25 mouse cellular contexts compared by ENCODE assay signal in the genomic region with DNA sequence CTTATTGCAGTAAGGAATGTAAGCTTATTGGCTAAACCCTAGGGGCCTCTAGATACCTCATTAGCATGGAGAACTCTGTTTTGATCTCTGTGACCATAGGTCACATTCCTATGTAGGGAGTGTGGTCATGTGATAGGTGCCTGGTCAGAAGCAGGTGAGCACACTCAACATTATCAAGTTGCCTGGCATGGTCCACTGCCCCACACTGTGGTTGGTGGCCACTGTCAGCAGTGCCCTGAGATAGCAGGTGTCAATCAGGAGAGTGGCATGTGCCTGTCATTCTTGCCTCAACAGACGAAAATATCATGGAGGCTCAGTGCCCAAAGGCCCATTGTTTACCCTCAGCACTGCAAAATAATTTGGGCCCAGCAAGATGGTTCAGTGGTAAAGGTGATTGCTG. TPM values are rescaled to one million over a fixed set of nuclear protein-coding genes. Genes with fewer than 3 reads are reported as not detected.
DNase-seq lines count a peak whose midpoint lies in the region; ATAC-seq and TF ChIP-seq lines count a peak whose summit lies in the region.
"Had no signal": no experiment of that assay in that cellular context is flagged by ENCODE, and none has a peak within 500 bp of the region (broad histone marks: within the 10 kb centered on the region; RNA-seq: fewer than 3 reads in every experiment).

No protein-coding gene starts in this region.

- H3K9ac ChIP-seq in heart, adult 2 months (ENCODE audit: low read depth, low read length) = no peak overlapping the region
- no peak overlapping the region for H3K9ac ChIP-seq in liver, adult 2 months (ENCODE audit: low read depth, low read length)
- H3K9ac ChIP-seq in liver, embryonic 11.5 days (ENCODE audit: low read depth, low read length) = no peak overlapping the region
- no peak overlapping the region for H3K9ac ChIP-seq in liver, postnatal 0 days (replicated peaks)
- H3K9ac ChIP-seq: embryonic facial prominence, embryonic 12.5 days; forebrain, postnatal 0 days; hindbrain, embryonic 13.5 days; liver, embryonic 14.5 days; midbrain, embryonic 12.5 days had no signal

- H3K4me2 ChIP-seq in liver, embryonic 11.5 days = no peak overlapping the region
- no peak overlapping the region for H3K4me2 ChIP-seq in liver, postnatal 0 days (ENCODE audit: low read depth, low read length)
- H3K4me2 ChIP-seq: embryonic facial prominence, embryonic 12.5 days; heart, embryonic 11.5 days; hindbrain, embryonic 13.5 days; midbrain, embryonic 12.5 days had no signal

- ATAC-seq in liver, embryonic 11.5 days (replicated peaks; ENCODE audit: low FRiP score) = no peak
- peak; percentile 39 for ATAC-seq in liver, postnatal 0 days
- ATAC-seq in granulocyte monocyte progenitor cell, adult 5-6 weeks (replicated peaks; ENCODE audit: poor library complexity, severe bottlenecking) = no peak
- ATAC-seq: forebrain, postnatal 0 days; inflammation-experienced regulatory T-cells, adult 6 months had no signal

- H3K9me3 ChIP-seq in heart, embryonic 10.5 days = 0 out of 2 replicates have a peak, but pooled peaks cover 5% of the 10 kb centered on the region
- no peaks in the 10 kb centered on the region for H3K9me3 ChIP-seq in liver, embryonic 11.5 days (ENCODE audit: control insufficient read depth, low read length)
- 0 out of 2 replicates have a peak, but pooled peaks cover 2% of the 10 kb centered on the region for H3K9me3 ChIP-seq in liver, postnatal 0 days (ENCODE audit: low read length)
- H3K9me3 ChIP-seq: embryonic facial prominence, embryonic 12.5 days; hindbrain, embryonic 13.5 days; limb, embryonic 10.5 days had no signal

- peaks cover 13% of the 10 kb centered on the region for H3K4me1 ChIP-seq in heart, adult 2 months (ENCODE audit: control insufficient read depth, insufficient read depth, low read length)
- H3K4me1 ChIP-seq in heart, embryonic 10.5 days = peaks cover 9% of the 10 kb centered on the region
- peaks cover 15% of the 10 kb centered on the region for H3K4me1 ChIP-seq in liver, adult 2 months (ENCODE audit: control insufficient read depth, insufficient read depth, low read length)
- H3K4me1 ChIP-seq in liver, embryonic 11.5 days (replicated peaks; ENCODE audit: control insufficient read depth, insufficient read depth, low read length) = 0 out of 2 replicates have a peak, but pooled peaks cover 3% of the 10 kb centered on the region
- H3K4me1 ChIP-seq in liver, postnatal 0 days (ENCODE audit: insufficient read depth) = peaks cover 12% of the 10 kb centered on the region
- H3K4me1 ChIP-seq: embryonic facial prominence, embryonic 12.5 days; hindbrain, embryonic 13.5 days; limb, embryonic 10.5 days; midbrain, embryonic 12.5 days had no signal

- peaks cover 6% of the 10 kb centered on the region for H3K36me3 ChIP-seq in heart, adult 2 months (ENCODE audit: control insufficient read depth, insufficient read depth, low read length)
- H3K36me3 ChIP-seq in heart, embryonic 10.5 days = peaks cover 36% of the 10 kb centered on the region
- no peaks in the 10 kb centered on the region for H3K36me3 ChIP-seq in liver, adult 2 months (ENCODE audit: control insufficient read depth, insufficient read depth, low read length)
- peaks cover 13% of the 10 kb centered on the region for H3K36me3 ChIP-seq in liver, embryonic 11.5 days (ENCODE audit: control insufficient read depth, insufficient read depth, low read length)
- peaks cover 7% of the 10 kb centered on the region; the same call in 1 of the 2 replicates for H3K36me3 ChIP-seq in liver, postnatal 0 days (replicated peaks; ENCODE audit: insufficient read depth, low read length)

- 54% methylated on average over 1 of the region's 1 CpGs for WGBS in heart, adult 2 months
- 61% methylated on average over 1 of the region's 1 CpGs for WGBS in heart, embryonic 10.5 days
- 42% methylated on average over 1 of the region's 1 CpGs for WGBS in liver, adult 2 months
- WGBS in liver, embryonic 11.5 days = 73% methylated on average over 1 of the region's 1 CpGs
- 59% methylated on average over 1 of the region's 1 CpGs for WGBS in liver, postnatal 0 days (ENCODE audit: insufficient replicate concordance)

- no peak for TF ChIP-seq POLR2A in heart, adult 2 months (IDR thresholded peaks at IDR 0.05; ENCODE audit: insufficient read depth, low read depth, low read length)
- TF ChIP-seq POLR2A in liver, adult 2 months (IDR thresholded peaks at IDR 0.05; ENCODE audit: extremely low read depth, insufficient read depth, low read length) = no peak

- peaks cover 3% of the 10 kb centered on the region; the same call in 1 of the 2 replicates for H3K79me2 ChIP-seq in heart, adult 2 months (replicated peaks; ENCODE audit: control insufficient read depth, insufficient read depth, low read length)
- H3K79me2 ChIP-seq in liver, adult 2 months (ENCODE audit: control insufficient read depth, insufficient read depth, low read length) = peaks cover 16% of the 10 kb centered on the region; the same call in 1 of the 2 replicates

- intact Hi-C loops in heart, adult 2 months (cut with DNase I) = no loop called here

- H3K4me3 ChIP-seq in heart, adult 2 months = no peak overlapping the region
- H3K4me3 ChIP-seq in heart, embryonic 10.5 days = no peak overlapping the region
- no peak overlapping the region for H3K4me3 ChIP-seq in liver, adult 2 months (ENCODE audit: insufficient read depth, low read depth, low read length)
- no peak overlapping the region for H3K4me3 ChIP-seq in liver, embryonic 11.5 days (ENCODE audit: low read depth, low read length)
- no peak overlapping the region for H3K4me3 ChIP-seq in liver, postnatal 0 days (ENCODE audit: low read depth, low read length)
- H3K4me3 ChIP-seq: embryonic facial prominence, embryonic 12.5 days; hindbrain, embryonic 13.5 days; layer of hippocampus, adult 2 months; limb, embryonic 10.5 days; midbrain, embryonic 12.5 days had no signal

- DNase-seq in heart, adult 2 months = no peak
- DNase-seq in heart, embryonic 10.5 days (ENCODE audit: low spot score) = no peak
- DNase-seq in liver, adult 2 months (ENCODE audit: extremely low read depth, low read depth, low spot score) = peak; percentile 56
- no peak for DNase-seq in liver, embryonic 11.5 days (ENCODE audit: low spot score)
- peak; percentile 23 for DNase-seq in R1 (ENCODE audit: low read depth, low spot score)
- no peak for DNase-seq in liver, postnatal 0 days
- DNase-seq in right cerebral cortex, postnatal 10 days (ENCODE audit: low spot score in 2 of 2) = no peak
- DNase-seq: adrenal gland, adult 8-10 months; cerebellum, adult 11-12 months; cerebellum, postnatal 14 days; forebrain, postnatal 0 days; gastrocnemius, postnatal 36 days; kidney, postnatal 14 days; right cerebral cortex, postnatal 14 days; spleen, adult 18-20 months; thymus, postnatal 36 days had no signal

- peak overlapping the region; percentile 4 for H3K27ac ChIP-seq in heart, adult 2 months
- H3K27ac ChIP-seq in heart, embryonic 10.5 days = no peak overlapping the region
- H3K27ac ChIP-seq in liver, adult 2 months (replicated peaks; ENCODE audit: insufficient read depth, low read depth, low read length) = peak overlapping the region; percentile 25; the same call in 1 of the 2 replicates
- H3K27ac ChIP-seq in liver, embryonic 11.5 days (ENCODE audit: low read depth, low read length) = no peak overlapping the region
- no peak overlapping the region for H3K27ac ChIP-seq in liver, postnatal 0 days (ENCODE audit: low read depth)
- H3K27ac ChIP-seq: embryonic facial prominence, embryonic 12.5 days; hindbrain, embryonic 13.5 days; layer of hippocampus, adult 2 months; limb, embryonic 10.5 days; liver, embryonic 14.5 days; midbrain, embryonic 12.5 days had no signal

- no peak for TF ChIP-seq EP300 in heart, adult 2 months (IDR thresholded peaks at IDR 0.05; ENCODE audit: insufficient read depth, low read depth, low read length)
- TF ChIP-seq EP300 in liver, postnatal 0 days (IDR thresholded peaks at IDR 0.05; ENCODE audit: low read depth) = no peak

- no peak for TF ChIP-seq CTCF in heart, adult 2 months (IDR thresholded peaks at IDR 0.05)
- 0 out of 2 replicates have a peak, but pooled peaks have one; percentile 5 for TF ChIP-seq CTCF in liver, adult 2 months (IDR thresholded peaks at IDR 0.05; ENCODE audit: low read depth, low read length)
- no peak for TF ChIP-seq CTCF in liver, postnatal 0 days (IDR thresholded peaks at IDR 0.05; ENCODE audit: low read depth)

- no peaks in the 10 kb centered on the region for H3K27me3 ChIP-seq in heart, adult 2 months (ENCODE audit: control insufficient read depth, insufficient read depth, low read length)
- H3K27me3 ChIP-seq in heart, embryonic 10.5 days (ENCODE audit: insufficient read depth, poor library complexity, severe bottlenecking) = no peaks in the 10 kb centered on the region
- H3K27me3 ChIP-seq in liver, adult 2 months (ENCODE audit: control insufficient read depth, insufficient read depth, low read length) = no peaks in the 10 kb centered on the region
- no peaks in the 10 kb centered on the region for H3K27me3 ChIP-seq in liver, embryonic 11.5 days (replicated peaks; ENCODE audit: control insufficient read depth, insufficient read depth, low read length)
- H3K27me3 ChIP-seq in liver, postnatal 0 days (ENCODE audit: insufficient read depth, low read length) = no peaks in the 10 kb centered on the region
- H3K27me3 ChIP-seq: embryonic facial prominence, embryonic 12.5 days; hindbrain, embryonic 13.5 days; midbrain, embryonic 12.5 days had no signal

RNA-seq across cellular contexts. Expression of a gene that starts 33.3 kb away (rescaled TPM):
- 10 to 100 TPM; 24.2 to 29.0 TPM for total RNA-seq in heart, adult 2 months (2021)
- 11.9 and 12.1 TPM in 2 replicates for polyA plus RNA-seq in heart, adult 2 months (2012; rRNA removed)
- polyA plus RNA-seq in heart, embryonic 10.5 days (2016; fragmentation: Nextera tagmentation; extraction: Ambion mirVana) = 82.8 and 103 TPM in 2 replicates
- total RNA-seq in liver, adult 2 months (2014; rRNA removed) = 4.0 and 5.8 TPM in 2 replicates
- polyA plus RNA-seq in liver, adult 2 months (2012; rRNA removed) = 2.1 and 2.8 TPM in 2 replicates
- 73.3 and 77.0 TPM in 2 replicates for polyA plus RNA-seq in liver, embryonic 11.5 days (2014; fragmentation: Nextera tagmentation; extraction: Ambion mirVana)
- polyA plus RNA-seq in liver, postnatal 0 days (2015; fragmentation: Nextera tagmentation; extraction: Ambion mirVana) = 16.5 and 18.6 TPM in 2 replicates
- total RNA-seq in granulocyte monocyte progenitor cell, adult 5-6 weeks (2014; fragmentation: Nextera tagmentation) = 17.7 and 36.8 TPM in 2 replicates
- 55.1 and 56.2 TPM in 2 replicates for total RNA-seq in granulocyte monocyte progenitor cell, adult 5-6 weeks (2017)

RNA-seq across cellular contexts. Expression of a gene that starts 33.5 kb away (rescaled TPM):
- total RNA-seq in heart, adult 2 months (2021) = 10 to 100 TPM; 20.1 to 22.8 TPM
- polyA plus RNA-seq in heart, adult 2 months (2012; rRNA removed) = 15.0 and 15.9 TPM in 2 replicates
- 23.0 and 26.7 TPM in 2 replicates for polyA plus RNA-seq in heart, embryonic 10.5 days (2016; fragmentation: Nextera tagmentation; extraction: Ambion mirVana)
- 8.6 and 12.8 TPM in 2 replicates for total RNA-seq in liver, adult 2 months (2014; rRNA removed)
- polyA plus RNA-seq in liver, adult 2 months (2012; rRNA removed) = 6.6 and 7.6 TPM in 2 replicates
- polyA plus RNA-seq in liver, embryonic 11.5 days (2014; fragmentation: Nextera tagmentation; extraction: Ambion mirVana) = 19.0 and 20.2 TPM in 2 replicates
- polyA plus RNA-seq in liver, postnatal 0 days (2015; fragmentation: Nextera tagmentation; extraction: Ambion mirVana) = 3.8 and 5.1 TPM in 2 replicates
- total RNA-seq in granulocyte monocyte progenitor cell, adult 5-6 weeks (2014; fragmentation: Nextera tagmentation) = 35.5 and 51.5 TPM in 2 replicates
- total RNA-seq in granulocyte monocyte progenitor cell, adult 5-6 weeks (2017) = 34.8 and 38.6 TPM in 2 replicates

Comparison
In these comparisons a context has a peak if more than half of its experiments do, and no peak if none do; other contexts are left out.
1. DNase-seq: peak in liver, adult 2 months (single experiment) and R1 (single experiment); none in heart, adult 2 months (0 of 2), heart, embryonic 10.5 days (single experiment), liver, embryonic 11.5 days (single experiment), liver, postnatal 0 days (single experiment) and right cerebral cortex, postnatal 10 days (0 of 2).
2. H3K27ac ChIP-seq: peak in heart, adult 2 months (single experiment) and liver, adult 2 months (single experiment); none in heart, embryonic 10.5 days (single experiment), liver, embryonic 11.5 days (single experiment) and liver, postnatal 0 days (single experiment).